Mouse (Mus musculus): Measurements from ENCODE around the gene Vsig10l. TPM values are rescaled to one million over a fixed set of nuclear protein-coding genes. Genes with fewer than 3 reads are reported as not detected.

Vsig10l gene
- polyA plus RNA-seq, 1 experiment, result 1.2 TPM

GRCm38 (mm10) chr7:43448246-43448645 is 14.7 kb upstream of the Vsig10l start:
- no peaks in the 10 kb centered on the region for H3K36me3 ChIP-seq (ENCODE audit: control insufficient read depth, insufficient read depth)
- no peak overlapping the region for H3K4me3 ChIP-seq (ENCODE audit: insufficient read depth, poor library complexity, severe bottlenecking)
- peaks cover 8% of the 10 kb centered on the region for H3K79me3 ChIP-seq (ENCODE audit: low read depth)
- H3K27me3 ChIP-seq (ENCODE audit: control insufficient read depth, insufficient read depth, insufficient read length), result no peaks in the 10 kb centered on the region
- H3ac ChIP-seq (ENCODE audit: control insufficient read depth, insufficient read length, low read depth), result no peak overlapping the region
- TF ChIP-seq MAX (IDR thresholded peaks at IDR 0.05), result no peak
- TF ChIP-seq CEBPB (IDR thresholded peaks at IDR 0.05; ENCODE audit: low read depth), result no peak
- no peak for TF ChIP-seq USF1 (IDR thresholded peaks at IDR 0.05; ENCODE audit: low read depth)
- no peak for TF ChIP-seq MYOG (IDR thresholded peaks at IDR 0.05; ENCODE audit: control insufficient read depth, extremely low read depth, insufficient read length)
- TF ChIP-seq MYOD1 (IDR thresholded peaks at IDR 0.05; ENCODE audit: control insufficient read depth, insufficient read length, low read depth), result no peak
- H3K79me2 ChIP-seq (ENCODE audit: control insufficient read depth, insufficient read depth), result peaks cover 35% of the 10 kb centered on the region

- H3K27me3 ChIP-seq (ENCODE audit: control insufficient read depth, insufficient read depth, insufficient read length), result no peaks in the 10 kb centered on the region
- peaks cover 5% of the 10 kb centered on the region for H3K36me3 ChIP-seq (ENCODE audit: control insufficient read depth, insufficient read depth)
- TF ChIP-seq MYOG (IDR thresholded peaks at IDR 0.05; ENCODE audit: control insufficient read depth, extremely low read depth, insufficient read length) (no peak), CEBPB (IDR thresholded peaks at IDR 0.05; ENCODE audit: low read depth) (no peak), FOSL1 (IDR thresholded peaks at IDR 0.05; ENCODE audit: insufficient read depth, low read length, poor library complexity, severe bottlenecking) (no peak), MYOD1 (IDR thresholded peaks at IDR 0.05; ENCODE audit: control insufficient read depth, insufficient read length, low read depth) (no peak), USF1 (IDR thresholded peaks at IDR 0.05; ENCODE audit: low read depth) (no peak), MAX (IDR thresholded peaks at IDR 0.05) (no peak), CTCF (IDR thresholded peaks at IDR 0.05; ENCODE audit: control insufficient read depth, insufficient read depth, insufficient read length) (no peak)
- peaks cover 2% of the 10 kb centered on the region for H3K79me3 ChIP-seq (ENCODE audit: low read depth)
- H3K4me3 ChIP-seq (ENCODE audit: insufficient read depth, poor library complexity, severe bottlenecking), result no peak overlapping the region
- no peak overlapping the region for H3ac ChIP-seq (ENCODE audit: control insufficient read depth, insufficient read length, low read depth)
- H3K79me2 ChIP-seq (ENCODE audit: control insufficient read depth, insufficient read depth), result peaks cover 27% of the 10 kb centered on the region
Observed at GRCm38 (mm10) chr7:43449811-43450210, 13.1 kb upstream of the Vsig10l start.

GRCm38 (mm10) chr7:43451726-43452125 is 11.2 kb upstream of the Vsig10l start:
- Histone ChIP-seq H3K79me3 (ENCODE audit: low read depth) (no peaks in the 10 kb centered on the region), H3K36me3 (ENCODE audit: control insufficient read depth, insufficient read depth) (peaks cover 5% of the 10 kb centered on the region), H3ac (ENCODE audit: control insufficient read depth, insufficient read length, low read depth) (no peak overlapping the region), H3K27me3 (ENCODE audit: control insufficient read depth, insufficient read depth, insufficient read length) (no peaks in the 10 kb centered on the region), H3K79me2 (ENCODE audit: control insufficient read depth, insufficient read depth) (peaks cover 8% of the 10 kb centered on the region), H3K4me3 (ENCODE audit: insufficient read depth, poor library complexity, severe bottlenecking) (no peak overlapping the region)
- no peak for TF ChIP-seq CTCF (IDR thresholded peaks at IDR 0.05; ENCODE audit: control insufficient read depth, insufficient read depth, insufficient read length)

GRCm38 (mm10) chr7:43452609-43453008 is 10.3 kb upstream of the Vsig10l start:
- peaks cover 5% of the 10 kb centered on the region for H3K36me3 ChIP-seq (ENCODE audit: control insufficient read depth, insufficient read depth)
- TF ChIP-seq MYOG (IDR thresholded peaks at IDR 0.05; ENCODE audit: control insufficient read depth, extremely low read depth, insufficient read length), result no peak
- TF ChIP-seq MAX (IDR thresholded peaks at IDR 0.05), result no peak
- TF ChIP-seq MYOD1 (IDR thresholded peaks at IDR 0.05; ENCODE audit: control insufficient read depth, insufficient read length, low read depth), result no peak
- TF ChIP-seq FOSL1 (IDR thresholded peaks at IDR 0.05; ENCODE audit: insufficient read depth, low read length, poor library complexity, severe bottlenecking), result no peak
- TF ChIP-seq CTCF (IDR thresholded peaks at IDR 0.05; ENCODE audit: control insufficient read depth, insufficient read depth, insufficient read length), result no peak
- H3K79me2 ChIP-seq (ENCODE audit: control insufficient read depth, insufficient read depth), result peaks cover 4% of the 10 kb centered on the region

GRCm38 (mm10) chr7:43453599-43454355 is 9.2 kb upstream of the Vsig10l start:
- peaks cover 5% of the 10 kb centered on the region for H3K36me3 ChIP-seq (ENCODE audit: control insufficient read depth, insufficient read depth)
- H3ac ChIP-seq (ENCODE audit: control insufficient read depth, insufficient read length, low read depth), result no peak overlapping the region
- TF ChIP-seq MAX (IDR thresholded peaks at IDR 0.05) (no peak), CEBPB (IDR thresholded peaks at IDR 0.05; ENCODE audit: low read depth) (no peak), MYOD1 (IDR thresholded peaks at IDR 0.05; ENCODE audit: control insufficient read depth, insufficient read length, low read depth) (no peak), MYOG (IDR thresholded peaks at IDR 0.05; ENCODE audit: control insufficient read depth, extremely low read depth, insufficient read length) (no peak), FOSL1 (IDR thresholded peaks at IDR 0.05; ENCODE audit: insufficient read depth, low read length, poor library complexity, severe bottlenecking) (no peak), USF1 (IDR thresholded peaks at IDR 0.05; ENCODE audit: low read depth) (no peak), CTCF (IDR thresholded peaks at IDR 0.05; ENCODE audit: control insufficient read depth, insufficient read depth, insufficient read length) (no peak)
- H3K4me3 ChIP-seq (ENCODE audit: insufficient read depth, poor library complexity, severe bottlenecking), result no peak overlapping the region
- no peaks in the 10 kb centered on the region for H3K79me3 ChIP-seq (ENCODE audit: low read depth)
- H3K79me2 ChIP-seq (ENCODE audit: control insufficient read depth, insufficient read depth), result no peaks in the 10 kb centered on the region
- H3K27me3 ChIP-seq (ENCODE audit: control insufficient read depth, insufficient read depth, insufficient read length), result no peaks in the 10 kb centered on the region

More at GRCm38 (mm10) chr7:43452609-43453008, 10.3 kb upstream of the Vsig10l start:
- no peaks in the 10 kb centered on the region for H3K27me3 ChIP-seq (ENCODE audit: control insufficient read depth, insufficient read depth, insufficient read length)
- no peak overlapping the region for H3K4me3 ChIP-seq (ENCODE audit: insufficient read depth, poor library complexity, severe bottlenecking)
- no peaks in the 10 kb centered on the region for H3K79me3 ChIP-seq (ENCODE audit: low read depth)
- no peak overlapping the region for H3ac ChIP-seq (ENCODE audit: control insufficient read depth, insufficient read length, low read depth)

GRCm38 (mm10) chr7:43454371-43454770 is 8.6 kb upstream of the Vsig10l start:
- Histone ChIP-seq H3K36me3 (ENCODE audit: control insufficient read depth, insufficient read depth) (peaks cover 5% of the 10 kb centered on the region), H3ac (ENCODE audit: control insufficient read depth, insufficient read length, low read depth) (no peak overlapping the region), H3K4me3 (ENCODE audit: insufficient read depth, poor library complexity, severe bottlenecking) (no peak overlapping the region), H3K79me2 (ENCODE audit: control insufficient read depth, insufficient read depth) (no peaks in the 10 kb centered on the region), H3K79me3 (ENCODE audit: low read depth) (no peaks in the 10 kb centered on the region), H3K27me3 (ENCODE audit: control insufficient read depth, insufficient read depth, insufficient read length) (no peaks in the 10 kb centered on the region)
- TF ChIP-seq MYOD1 (IDR thresholded peaks at IDR 0.05; ENCODE audit: control insufficient read depth, insufficient read length, low read depth), result no peak
- TF ChIP-seq FOSL1 (IDR thresholded peaks at IDR 0.05; ENCODE audit: insufficient read depth, low read length, poor library complexity, severe bottlenecking), result no peak
- no peak for TF ChIP-seq CEBPB (IDR thresholded peaks at IDR 0.05; ENCODE audit: low read depth)
- no peak for TF ChIP-seq CTCF (IDR thresholded peaks at IDR 0.05; ENCODE audit: control insufficient read depth, insufficient read depth, insufficient read length)
- no peak for TF ChIP-seq MAX (IDR thresholded peaks at IDR 0.05)
- TF ChIP-seq USF1 (IDR thresholded peaks at IDR 0.05; ENCODE audit: low read depth), result no peak
- TF ChIP-seq MYOG (IDR thresholded peaks at IDR 0.05; ENCODE audit: control insufficient read depth, extremely low read depth, insufficient read length), result no peak

All from C2C12 (cell line).